Mouse (Mus musculus) urinary bladder, postnatal 36 days (tissue): ENCODE data around the gene Eloa.
"Not testable (repeated sequence)": the region's sequence is repeated elsewhere in the genome, so short reads cannot be mapped to it uniquely, and the experiment has no call there.

Experiments
- DNase-seq, 2 experiments: peaks; one replicate each; pipeline ENCODE4 v3.0.0; 2022; ENCODE audit warnings: low spot score in 2 of 2, mixed read lengths in 1 of 2

Eloa gene

GRCm38 (mm10) chr4:135985193-135985592 is 36.4 kb downstream of the Eloa start:
- no peak for DNase-seq

GRCm38 (mm10) chr4:135984556-135984955 is 37.0 kb downstream of the Eloa start:
- DNase-seq: no peak

- DNase-seq: no peak
Measured at GRCm38 (mm10) chr4:135981524-135982063, 40.0 kb downstream of the Eloa start.

- DNase-seq: not testable (repeated sequence)
Measured at GRCm38 (mm10) chr4:135980223-135980622, 41.3 kb downstream of the Eloa start.

GRCm38 (mm10) chr4:135976146-135976545 is 45.4 kb downstream of the Eloa start:
- DNase-seq: no peak

GRCm38 (mm10) chr4:135972911-135973811 is 48.4 kb downstream of the Eloa start:
- no peak for DNase-seq

- peak; percentile 78 to 90 for DNase-seq
Measured at GRCm38 (mm10) chr4:135972556-135972906, 49.0 kb downstream of the Eloa start, which contains the start of gene Lypla2. Lypla2 (minus strand) TSS chr4:135972626.

- DNase-seq: no peak
Measured at GRCm38 (mm10) chr4:135971805-135972555, 49.6 kb downstream of the Eloa start.

GRCm38 (mm10) chr4:135970585-135970984 is 51.0 kb downstream of the Eloa start:
- DNase-seq: no peak

GRCm38 (mm10) chr4:135969070-135969750 is 52.4 kb downstream of the Eloa start:
- no peak for DNase-seq

GRCm38 (mm10) chr4:135968271-135968869 is 53.2 kb downstream of the Eloa start:
- no peak for DNase-seq

- no peak for DNase-seq
Measured at GRCm38 (mm10) chr4:135967086-135967760, 54.3 kb downstream of the Eloa start.

GRCm38 (mm10) chr4:135966283-135966682 is 55.3 kb downstream of the Eloa start:
- no peak for DNase-seq

GRCm38 (mm10) chr4:135965113-135965512 is 56.5 kb downstream of the Eloa start:
- no peak for DNase-seq

- peak; percentile 65 to 79 for DNase-seq
Measured at GRCm38 (mm10) chr4:135964426-135964825, 57.1 kb downstream of the Eloa start.

GRCm38 (mm10) chr4:135963457-135964193 is 57.9 kb downstream of the Eloa start, which contains the start of gene Gale:
Gale (plus strand) TSS chr4:135963727.
- DNase-seq: peak; percentile 87 to 94

GRCm38 (mm10) chr4:135962946-135963345 is 58.6 kb downstream of the Eloa start:
- no peak for DNase-seq

GRCm38 (mm10) chr4:135962198-135962597 is 59.4 kb downstream of the Eloa start:
- no peak for DNase-seq

GRCm38 (mm10) chr4:135961709-135962108 is 59.9 kb downstream of the Eloa start:
- no peak for DNase-seq

GRCm38 (mm10) chr4:135960717-135961116 is 60.8 kb downstream of the Eloa start:
- peak; percentile 70 to 83 for DNase-seq
